Mouse (Mus musculus) MEL (cell line): ENCODE measurements at regions not wholly inside any gene's neighbourhood (a gene's known extent, or its start where the extent isn't known, plus 50 kb on each side); places are given as distances from the start of the nearest gene placed in this dataset.

Experiments used
- DNase-seq: peaks from one replicate; pipeline ENCODE4 v3.0.0; 2011; ENCODE audit warnings: low read depth, low spot score
- H3K27ac ChIP-seq: 2 replicates; pipeline ENCODE4 v1.5.1; 2012; ENCODE audit warnings: low read depth, mild to moderate bottlenecking, control low read depth, low read length, moderate library complexity; ENCODE audit not compliant: control insufficient read depth
- H3K27me3 ChIP-seq, 2 experiments: fragments of 150-350 bp in 1 of 2; sonication (generic) in 1 of 2; 2 replicates each; pipeline ENCODE4 v1.6.1; 2012; ENCODE audit warnings: low read length in 2 of 2, mild to moderate bottlenecking in 2 of 2, improper control_type of control experiment in 1 of 2, moderate library complexity in 1 of 2; ENCODE audit not compliant: insufficient read depth in 2 of 2, control insufficient read depth in 1 of 2
- H3K36me3 ChIP-seq, 2 experiments: 2 replicates each; pipeline ENCODE4 v1.6.1; 2012 to 2014; ENCODE audit warnings: low read length in 2 of 2, improper control_type of control experiment in 1 of 2, inconsistent platforms in 1 of 2, mild to moderate bottlenecking in 1 of 2; ENCODE audit not compliant: insufficient read depth in 2 of 2, control insufficient read depth in 1 of 2
- H3K4me1 ChIP-seq, 2 experiments: fragments of 150-350 bp in 1 of 2; sonication (generic) in 1 of 2; 2 replicates each; pipeline ENCODE4 v1.6.1; 2012; ENCODE audit warnings: low read length in 2 of 2, improper control_type of control experiment in 1 of 2, mild to moderate bottlenecking in 1 of 2; ENCODE audit not compliant: insufficient read depth in 2 of 2, control insufficient read depth in 1 of 2
- H3K4me3 ChIP-seq, 2 experiments: fragments of 150-350 bp in 1 of 2; sonication (generic) in 1 of 2; 2 replicates each; pipeline ENCODE4 v1.5.1; 2012; ENCODE audit warnings: low read depth in 2 of 2, low read length in 2 of 2, mild to moderate bottlenecking in 2 of 2, moderate library complexity in 2 of 2, control low read depth in 1 of 2, improper control_type of control experiment in 1 of 2; ENCODE audit not compliant: control insufficient read depth in 1 of 2, insufficient read depth in 1 of 2
- H3K79me2 ChIP-seq: 2 replicates; pipeline ENCODE4 v1.6.1; 2012; ENCODE audit warnings: mild to moderate bottlenecking, low read length, moderate library complexity; ENCODE audit not compliant: control insufficient read depth, poor library complexity, insufficient read depth
- H3K9ac ChIP-seq: 2 replicates; pipeline ENCODE4 v1.6.1; 2012; ENCODE audit warnings: low read depth, mild to moderate bottlenecking, control low read depth, low read length, moderate library complexity; ENCODE audit not compliant: control insufficient read depth, poor library complexity, severe bottlenecking
- H3K9me3 ChIP-seq: fragments of 150-350 bp; sonication (generic); replicated peaks from 2 replicates; pipeline ENCODE4 v1.6.1; 2012; ENCODE audit warnings: mild to moderate bottlenecking, low read length, improper control_type of control experiment, moderate library complexity; ENCODE audit not compliant: insufficient read depth
- BHLHE40 ChIP-seq: IDR thresholded peaks from 2 replicates; pipeline ENCODE4 v1.6.1; 2012; ENCODE audit warnings: low read depth, mild to moderate bottlenecking, inconsistent platforms, low read length, improper control_type of control experiment, borderline replicate concordance
- CHD1 ChIP-seq: IDR thresholded peaks from 2 replicates; pipeline ENCODE4 v1.6.1; 2012; ENCODE audit warnings: low read depth, mild to moderate bottlenecking, inconsistent platforms, low read length, improper control_type of control experiment
- CTCF ChIP-seq, 3 experiments: IDR thresholded peaks in 2 of 3; conservative IDR thresholded peaks in 1 of 3; 2 replicates each; pipeline ENCODE4 v1.5.1; 2011 to 2012; ENCODE audit warnings: low read length in 3 of 3, low read depth in 2 of 3, mild to moderate bottlenecking in 2 of 3, improper control_type of control experiment in 1 of 3, inconsistent platforms in 1 of 3, mixed read lengths in 1 of 3, moderate library complexity in 1 of 3; ENCODE audit not compliant: control insufficient read depth in 1 of 3, insufficient read depth in 1 of 3, poor library complexity in 1 of 3, severe bottlenecking in 1 of 3
- E2F4 ChIP-seq: IDR thresholded peaks from 2 replicates; pipeline ENCODE4 v1.6.1; 2011; ENCODE audit warnings: low read depth, low read length, improper control_type of control experiment, borderline replicate concordance
- ELF1 ChIP-seq: IDR thresholded peaks from 2 replicates; pipeline ENCODE4 v1.6.1; 2014; ENCODE audit warnings: low read depth, mild to moderate bottlenecking, inconsistent platforms, low read length, improper control_type of control experiment, moderate library complexity
- EP300 ChIP-seq, 2 experiments: IDR thresholded peaks; 2 replicates each; pipeline ENCODE4 v1.6.1; 2011; ENCODE audit warnings: improper control_type of control experiment in 2 of 2, low read length in 2 of 2, low read depth in 1 of 2, mild to moderate bottlenecking in 1 of 2
- ETS1 ChIP-seq: IDR thresholded peaks from 2 replicates; pipeline ENCODE4 v1.6.1; 2012; ENCODE audit warnings: low read depth, mild to moderate bottlenecking, inconsistent platforms, low read length, improper control_type of control experiment, moderate library complexity
- GABPA ChIP-seq: IDR thresholded peaks from 2 replicates; pipeline ENCODE4 v1.6.1; 2012; ENCODE audit warnings: low read depth, mild to moderate bottlenecking, inconsistent platforms, low read length, improper control_type of control experiment, moderate library complexity
- GATA1 ChIP-seq: IDR thresholded peaks from 2 replicates; pipeline ENCODE4 v1.6.1; 2011; ENCODE audit warnings: low read depth, low read length, improper control_type of control experiment
- HCFC1 ChIP-seq: IDR thresholded peaks from 2 replicates; pipeline ENCODE4 v1.6.1; 2012; ENCODE audit warnings: low read depth, mild to moderate bottlenecking, inconsistent platforms, low read length, improper control_type of control experiment, moderate library complexity
- JUND ChIP-seq: IDR thresholded peaks from 2 replicates; pipeline ENCODE4 v1.6.1; 2011; ENCODE audit warnings: low read depth, mild to moderate bottlenecking, improper control_type of control experiment, low read length
- KAT2A ChIP-seq: conservative IDR thresholded peaks from 2 replicates; pipeline ENCODE4 v1.6.1; 2012; ENCODE audit warnings: low read depth, low read length, improper control_type of control experiment, inconsistent platforms
- MAZ ChIP-seq: IDR thresholded peaks from 2 replicates; pipeline ENCODE4 v1.6.1; 2012; ENCODE audit warnings: low read depth, mild to moderate bottlenecking, inconsistent platforms, low read length, improper control_type of control experiment
- MYB ChIP-seq: IDR thresholded peaks from 2 replicates; pipeline ENCODE4 v1.6.1; 2011; ENCODE audit warnings: mild to moderate bottlenecking, low read depth, low read length, improper control_type of control experiment
- MYC ChIP-seq: IDR thresholded peaks from 2 replicates; pipeline ENCODE4 v1.6.1; 2011; ENCODE audit warnings: low read depth, mild to moderate bottlenecking, low read length, improper control_type of control experiment, moderate library complexity
- NELFE ChIP-seq: IDR thresholded peaks from 2 replicates; pipeline ENCODE4 v1.6.1; 2011; ENCODE audit warnings: low read depth, low read length, improper control_type of control experiment
- NRF1 ChIP-seq: IDR thresholded peaks from 2 replicates; pipeline ENCODE4 v1.6.1; 2014; ENCODE audit warnings: low read depth, mild to moderate bottlenecking, inconsistent platforms, low read length, improper control_type of control experiment, moderate library complexity; ENCODE audit not compliant: poor library complexity, insufficient read depth, severe bottlenecking
- POLR2A ChIP-seq, 2 experiments: IDR thresholded peaks; 2 replicates each; pipeline ENCODE4 v1.6.1; 2011 to 2012; ENCODE audit warnings: low read length in 2 of 2, mild to moderate bottlenecking in 2 of 2, control low read depth in 1 of 2, improper control_type of control experiment in 1 of 2, low read depth in 1 of 2, moderate library complexity in 1 of 2; ENCODE audit not compliant: control insufficient read depth in 1 of 2, insufficient read depth in 1 of 2, poor library complexity in 1 of 2
- POLR2AphosphoS5 ChIP-seq: IDR thresholded peaks from 2 replicates; pipeline ENCODE4 v1.6.1; 2012; ENCODE audit warnings: low read depth, borderline replicate concordance, mild to moderate bottlenecking, inconsistent platforms, low read length, moderate library complexity, mixed read lengths
- RCOR1 ChIP-seq: IDR thresholded peaks from 2 replicates; pipeline ENCODE4 v1.6.1; 2012; ENCODE audit warnings: low read depth, mild to moderate bottlenecking, inconsistent platforms, low read length, improper control_type of control experiment
- SIN3A ChIP-seq: IDR thresholded peaks from 2 replicates; pipeline ENCODE4 v1.6.1; 2012; ENCODE audit warnings: low read length, improper control_type of control experiment, inconsistent platforms
- SMC3 ChIP-seq: IDR thresholded peaks from 2 replicates; pipeline ENCODE4 v1.6.1; 2011; ENCODE audit warnings: low read depth, low read length, improper control_type of control experiment
- TAL1 ChIP-seq: IDR thresholded peaks from 2 replicates; pipeline ENCODE4 v1.6.1; 2012; ENCODE audit warnings: mild to moderate bottlenecking, inconsistent platforms, low read length, moderate library complexity, mixed read lengths
- TCF12 ChIP-seq: IDR thresholded peaks from 2 replicates; pipeline ENCODE4 v1.6.1; 2014; ENCODE audit warnings: low read depth, mild to moderate bottlenecking, inconsistent platforms, low read length, improper control_type of control experiment, moderate library complexity
- USF2 ChIP-seq, 2 experiments: IDR thresholded peaks; 2 replicates each; pipeline ENCODE4 v1.6.1; 2011 to 2012; ENCODE audit warnings: improper control_type of control experiment in 2 of 2, low read length in 2 of 2, borderline replicate concordance in 1 of 2, inconsistent platforms in 1 of 2, low read depth in 1 of 2, mild to moderate bottlenecking in 1 of 2; ENCODE audit not compliant: insufficient read depth in 1 of 2
- ZC3H11A ChIP-seq: IDR thresholded peaks from 2 replicates; pipeline ENCODE4 v1.6.1; 2012; ENCODE audit warnings: low read depth, mild to moderate bottlenecking, inconsistent platforms, low read length, improper control_type of control experiment
- ZMIZ1 ChIP-seq: IDR thresholded peaks from 2 replicates; pipeline ENCODE4 v1.6.1; 2012; ENCODE audit warnings: low read depth, mild to moderate bottlenecking, inconsistent platforms, low read length, improper control_type of control experiment, moderate library complexity
- ZNF384 ChIP-seq: IDR thresholded peaks from 2 replicates; pipeline ENCODE4 v1.6.1; 2012; ENCODE audit warnings: low read depth, mild to moderate bottlenecking, inconsistent platforms, low read length, improper control_type of control experiment

- peaks cover 8 to 23% of the 10 kb centered on the region in 2 experiments for H3K4me1 ChIP-seq
- no peak overlapping the region for H3K9ac ChIP-seq
- H3K27ac ChIP-seq = no peak overlapping the region
- no peaks in the 10 kb centered on the region for H3K9me3 ChIP-seq
- H3K4me3 ChIP-seq = no peak overlapping the region
- no peaks in the 10 kb centered on the region for H3K27me3 ChIP-seq
- H3K36me3 ChIP-seq = peaks cover 0 to 18% of the 10 kb centered on the region in 2 experiments; a peak in 2 of 4 replicates
- DNase-seq = no peak
- no peaks in the 10 kb centered on the region for H3K79me2 ChIP-seq
- TF ChIP-seq MAZ (no peak), TAL1 (no peak), NELFE (no peak), SIN3A (no peak), USF2 (IDR thresholded peaks at IDR 0.05; ENCODE audit: borderline replicate concordance in 1 of 2, insufficient read depth in 1 of 2, low read depth in 1 of 2, low read length in 2 of 2) (no peak), GABPA (no peak), MYB (no peak), E2F4 (no peak), NRF1 (no peak), ZC3H11A (no peak), CTCF (IDR thresholded peaks at IDR 0.05 in 2 of 3, conservative IDR thresholded peaks at IDR 0.05 in 1 of 3; ENCODE audit: control insufficient read depth in 1 of 3, insufficient read depth in 1 of 3, low read depth in 2 of 3, low read length in 3 of 3, poor library complexity in 1 of 3, severe bottlenecking in 1 of 3) (no peak), CHD1 (no peak), BHLHE40 (no peak), JUND (no peak), SMC3 (no peak), MYC (no peak), GATA1 (no peak)
- TF ChIP-seq, all 39 proteins: peak for 0
Measured at GRCm38 (mm10) chr10:21474242-21474641, 97.2 kb downstream of the Aldh8a1 start.

- peak; percentile 37 for DNase-seq
- no peak overlapping the region for H3K4me3 ChIP-seq
- TF ChIP-seq EP300 (IDR thresholded peaks at IDR 0.05; ENCODE audit: low read depth in 1 of 2, low read length in 2 of 2) = peak in 1 of 2 experiments; percentile 66; a peak in 2 of 4 replicates
- peak; percentile 58; the same call in 1 of the 2 replicates for TF ChIP-seq GATA1
- no peak for TF ChIP-seq POLR2AphosphoS5
- peak; percentile 48 for TF ChIP-seq TAL1
- peak; percentile 88 for TF ChIP-seq RCOR1
- TF ChIP-seq MYB = no peak
- TF ChIP-seq HCFC1 = no peak
- no peak for TF ChIP-seq ZNF384
- TF ChIP-seq CHD1 = no peak
- no peak for TF ChIP-seq ZMIZ1
- peak; percentile 43; the same call in 1 of the 2 replicates for TF ChIP-seq TCF12
- TF ChIP-seq ETS1 = no peak
- no peak for TF ChIP-seq BHLHE40
- TF ChIP-seq ELF1 = no peak
- no peak for TF ChIP-seq KAT2A
- no peak for TF ChIP-seq SMC3
- no peak for TF ChIP-seq POLR2A (IDR thresholded peaks at IDR 0.05; ENCODE audit: control insufficient read depth in 1 of 2, insufficient read depth in 1 of 2, low read depth in 1 of 2, low read length in 2 of 2, poor library complexity in 1 of 2)
- TF ChIP-seq NRF1 = no peak
- no peak for TF ChIP-seq JUND
- TF ChIP-seq, all 39 proteins: peak for 5
- H3K79me2 ChIP-seq = no peaks in the 10 kb centered on the region
- H3K27ac ChIP-seq = no peak overlapping the region
- H3K9me3 ChIP-seq = no peaks in the 10 kb centered on the region
- peaks cover 14 to 26% of the 10 kb centered on the region in 2 experiments for H3K4me1 ChIP-seq
- H3K36me3 ChIP-seq = peaks cover 0 to 25% of the 10 kb centered on the region in 2 experiments; a peak in 2 of 4 replicates
- H3K9ac ChIP-seq = no peak overlapping the region
- no peaks in the 10 kb centered on the region for H3K27me3 ChIP-seq
Measured at GRCm38 (mm10) chr10:21478004-21478403, 100.9 kb downstream of the Aldh8a1 start.
